Mouse (Mus musculus): Measurements from ENCODE around the gene Gm12258.

GRCm38 (mm10) chr11:58903511-58904409 is 56.8 kb downstream of the Gm12258 start, which contains the start of gene Zfp39:
- peak; percentile 38; the same call in 1 of the 2 replicates for TF ChIP-seq GATA1 (IDR thresholded peaks at IDR 0.05; ENCODE audit: low read length)
- TF ChIP-seq TAL1 (IDR thresholded peaks at IDR 0.05; ENCODE audit: low read length): no peak

Measured in erythroblast, embryonic 14.5 days (primary cell).